Mouse (Mus musculus) inflammation-experienced regulatory T-cells, adult 6 months (primary cell): ENCODE measurements around the gene Ebf1. TPM values are rescaled to one million over a fixed set of nuclear protein-coding genes. Genes with fewer than 3 reads are reported as not detected.

ENCODE experiments used
- ATAC-seq: one replicate; pipeline ENCODE4 v1.8.0; 2017
- polyA plus RNA-seq, 3 experiments: library from polyadenylated mRNA; unstranded; fragments of 100-300 nt; shearing (Covaris generic); gene quantifications; one replicate each; pipeline ENCODE4 v1.2.1; 2017

Gene Ebf1
- polyA plus RNA-seq, 3 experiments from 2014 or later: 0.19 to 1.8 (median 1.8) TPM

- ATAC-seq: no peak
These were observed 88.7 kb downstream of the Ebf1 start for GRCm38 (mm10) chr11:44705811-44706210.

GRCm38 (mm10) chr11:44706386-44706785 lies 89.3 kb downstream of the Ebf1 start:
- no peak for ATAC-seq

DNA sequence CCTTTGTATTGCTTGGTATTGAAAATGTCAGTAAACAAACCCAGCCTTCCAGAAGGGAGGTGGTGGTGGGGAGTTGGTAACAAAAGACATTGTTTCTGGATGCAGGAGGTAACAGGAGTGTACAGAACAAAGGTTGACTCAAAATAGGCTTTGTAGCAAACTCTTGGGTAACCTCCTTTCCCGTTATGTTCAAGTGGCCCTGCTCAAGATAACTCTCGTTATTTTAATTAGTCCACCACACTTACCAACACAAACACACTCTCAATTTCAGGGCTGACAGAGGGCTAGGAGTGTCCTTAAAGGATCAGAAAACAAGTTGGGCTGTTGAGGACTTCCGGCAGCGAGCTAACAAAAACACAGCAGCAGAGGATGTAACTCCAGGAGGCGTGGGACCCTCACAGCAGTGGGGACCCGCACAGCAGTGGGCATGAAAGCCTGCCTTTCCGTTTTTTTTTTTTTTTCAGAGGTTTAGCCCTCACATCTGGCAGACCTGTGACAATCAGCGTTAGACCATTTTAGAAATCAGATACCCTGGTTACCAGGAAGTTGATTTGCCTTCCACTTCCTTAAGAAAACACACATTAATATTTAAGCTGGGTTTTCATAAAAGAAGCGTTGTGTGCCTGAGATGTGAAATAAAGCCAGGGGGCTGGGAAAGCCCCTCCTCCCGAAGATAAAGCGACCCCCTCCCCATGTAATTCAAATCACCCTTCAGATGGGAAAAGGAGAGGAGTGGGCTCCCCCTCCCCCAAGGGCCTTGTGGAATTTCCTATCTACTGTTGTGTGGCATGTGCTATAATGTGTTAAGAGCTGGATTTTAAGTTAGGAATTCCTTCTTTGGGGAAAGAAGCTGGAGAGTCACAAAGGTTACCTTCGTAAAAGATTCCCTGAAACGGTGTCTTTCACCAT lies 90.5 kb downstream of the Ebf1 start:
- ATAC-seq: no peak

GRCm38 (mm10) chr11:44708290-44708685 lies 91.2 kb downstream of the Ebf1 start:
- ATAC-seq: no peak

GRCm38 (mm10) chr11:44709073-44709618 lies 92.0 kb downstream of the Ebf1 start:
- no peak for ATAC-seq

DNA sequence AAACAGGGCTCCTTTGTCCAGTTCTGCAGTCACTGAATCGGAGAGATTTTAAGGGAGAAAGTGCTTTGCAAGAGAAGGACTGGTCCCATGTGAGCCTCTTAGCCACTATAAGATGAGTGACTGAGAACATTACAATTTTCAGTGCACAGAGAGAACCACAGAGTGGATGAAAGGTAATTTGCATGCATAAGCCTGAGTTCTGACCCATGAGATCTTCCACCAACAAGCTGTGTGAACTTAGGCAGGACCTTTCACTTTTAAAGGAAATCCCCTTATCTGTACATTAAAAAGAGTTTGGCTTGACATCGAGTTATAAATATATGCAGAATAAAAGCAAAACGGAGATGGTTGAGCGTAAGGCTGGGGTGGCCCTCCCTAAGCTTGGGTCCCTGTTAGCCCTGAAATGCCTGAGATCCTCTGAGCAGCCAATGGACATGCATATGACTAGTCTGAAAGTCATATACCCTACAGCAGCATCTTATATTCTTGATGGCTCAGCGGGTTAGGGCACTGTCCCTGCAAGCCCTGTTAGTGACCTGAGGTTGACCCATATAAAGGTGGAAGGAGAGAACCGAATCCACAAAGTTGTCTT lies 92.8 kb downstream of the Ebf1 start:
- ATAC-seq: no peak

- no peak for ATAC-seq
These were observed 93.7 kb downstream of the Ebf1 start for GRCm38 (mm10) chr11:44710861-44711260.

DNA sequence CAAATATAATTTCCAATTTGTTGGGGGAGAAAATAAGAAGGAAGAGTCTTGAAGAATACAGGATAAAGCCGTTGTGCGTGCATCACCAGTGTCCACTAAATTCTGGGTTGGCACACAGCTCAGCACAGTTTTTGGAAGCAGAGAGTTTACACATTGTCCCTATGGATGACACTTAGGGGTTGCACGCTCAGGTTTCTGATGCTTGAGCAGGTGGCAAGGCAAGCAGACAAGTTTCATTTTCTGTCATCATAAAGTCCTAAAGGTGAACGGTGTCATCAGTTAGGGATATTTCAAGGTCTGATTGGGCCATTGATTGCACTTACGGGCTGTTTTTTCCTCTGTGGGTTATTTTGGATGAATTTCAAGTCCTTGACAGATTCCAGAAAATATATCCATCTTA lies 97.1 kb downstream of the Ebf1 start:
- ATAC-seq: no peak

GRCm38 (mm10) chr11:44715776-44716175 lies 98.7 kb downstream of the Ebf1 start:
- no peak for ATAC-seq

- no peak for ATAC-seq
These were observed 99.8 kb downstream of the Ebf1 start for GRCm38 (mm10) chr11:44716928-44717327.

GRCm38 (mm10) chr11:44717636-44718035 lies 100.5 kb downstream of the Ebf1 start:
- no peak for ATAC-seq

DNA sequence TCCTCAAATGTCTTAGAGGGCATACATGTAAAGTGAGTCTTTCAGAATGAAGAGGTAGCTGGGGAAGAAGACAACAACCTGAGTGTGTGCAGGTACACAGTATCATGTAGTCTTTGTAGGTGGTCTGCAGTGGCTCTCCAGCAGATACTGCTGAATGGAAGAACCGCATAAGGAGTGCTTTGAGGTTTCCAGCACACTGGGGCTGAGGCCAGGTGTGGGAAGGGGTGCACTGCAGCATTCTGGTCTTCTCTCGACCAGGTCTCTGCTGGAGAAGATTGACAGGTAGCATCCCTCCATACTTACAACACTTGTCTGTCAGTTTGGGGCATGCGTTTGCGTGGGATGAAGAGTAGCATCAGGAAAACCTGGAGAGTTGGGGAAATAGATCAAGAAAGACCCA lies 104.9 kb downstream of the Ebf1 start:
- no peak for ATAC-seq

DNA sequence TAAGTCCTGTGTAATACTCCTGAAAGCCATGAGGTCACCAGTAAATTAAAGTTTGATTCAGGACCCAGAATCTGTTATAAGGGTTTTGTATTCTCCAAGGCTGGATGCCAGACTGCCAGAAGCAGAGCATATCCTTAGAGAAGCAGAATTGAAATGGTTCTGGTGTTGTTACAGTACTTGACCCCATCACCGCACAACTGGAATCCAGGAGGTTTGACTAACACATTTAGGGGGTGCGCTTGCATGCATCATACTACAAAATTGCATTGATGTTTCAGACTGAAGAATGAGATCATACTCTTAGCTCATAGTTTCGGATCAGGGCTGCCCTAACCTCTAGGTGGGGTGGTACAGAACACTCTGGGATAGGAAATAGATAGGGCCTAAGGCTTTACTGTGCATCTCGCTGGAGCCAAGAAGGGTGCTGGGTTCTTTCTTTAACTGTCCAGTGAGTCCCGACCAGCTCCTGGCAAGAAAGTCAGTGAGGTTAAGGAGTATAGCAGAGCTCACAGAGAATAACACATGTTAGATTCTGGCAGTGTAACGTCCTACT lies 106.9 kb downstream of the Ebf1 start:
- ATAC-seq: no peak

DNA sequence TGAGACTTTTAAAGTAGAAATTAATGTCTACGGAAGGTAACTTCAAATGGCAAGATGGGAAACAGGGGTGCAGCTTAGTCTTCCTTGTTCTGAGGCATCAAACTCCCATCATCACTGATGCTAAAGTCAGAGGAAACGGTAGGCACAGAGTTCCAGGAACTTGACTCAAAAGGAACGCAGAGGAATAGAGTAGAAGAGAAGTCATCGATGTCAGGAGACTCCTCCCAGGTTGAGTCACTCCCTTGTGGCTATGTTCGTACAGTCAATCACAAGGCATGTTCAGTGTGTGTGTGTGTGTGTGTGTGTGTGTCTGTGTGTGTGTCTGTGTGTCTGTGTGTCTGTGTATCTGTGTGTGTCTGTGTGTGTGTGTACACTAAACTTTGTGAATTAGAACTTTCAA lies 108.6 kb downstream of the Ebf1 start:
- no peak for ATAC-seq

GRCm38 (mm10) chr11:44727376-44727775 lies 110.3 kb downstream of the Ebf1 start:
- no peak for ATAC-seq

DNA sequence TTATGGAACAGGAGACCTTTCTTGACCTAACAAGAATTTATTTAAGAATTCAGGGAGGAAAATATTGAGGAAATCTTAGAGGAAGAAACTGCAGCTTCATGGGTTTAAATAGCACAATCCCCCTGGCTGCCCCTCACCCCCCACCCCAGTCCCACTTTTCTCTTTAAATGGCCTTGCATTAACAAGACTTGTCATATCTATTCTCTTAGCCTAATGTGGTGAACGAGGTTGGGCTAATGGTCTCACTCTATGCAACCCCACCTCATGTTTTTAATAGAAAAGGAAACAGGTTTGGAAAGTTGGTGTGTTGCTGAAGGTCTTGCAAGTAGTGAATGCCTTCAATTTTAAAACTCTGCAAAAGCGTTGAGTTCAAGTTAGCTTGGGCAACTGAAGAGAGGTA lies 110.7 kb downstream of the Ebf1 start:
- ATAC-seq: no peak

DNA sequence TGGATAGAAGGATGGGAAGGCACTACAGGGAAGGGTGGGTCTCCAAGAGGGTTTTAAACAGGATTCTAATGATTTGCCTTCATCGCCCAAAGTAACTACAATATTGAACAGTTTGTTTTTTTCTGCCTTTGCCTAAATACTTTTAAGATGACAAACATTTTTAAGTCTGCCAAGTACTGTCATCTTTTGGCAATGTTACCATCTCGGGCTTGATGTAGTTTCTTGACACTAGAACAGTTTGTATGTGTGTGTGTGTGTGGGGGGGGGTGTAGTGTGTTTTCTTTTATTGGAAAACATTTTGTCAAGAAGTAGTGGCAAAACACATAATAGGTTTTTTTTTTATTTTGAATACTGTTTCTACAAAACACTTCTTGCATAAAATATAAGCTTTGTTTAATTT lies 111.2 kb downstream of the Ebf1 start:
- no peak for ATAC-seq

DNA sequence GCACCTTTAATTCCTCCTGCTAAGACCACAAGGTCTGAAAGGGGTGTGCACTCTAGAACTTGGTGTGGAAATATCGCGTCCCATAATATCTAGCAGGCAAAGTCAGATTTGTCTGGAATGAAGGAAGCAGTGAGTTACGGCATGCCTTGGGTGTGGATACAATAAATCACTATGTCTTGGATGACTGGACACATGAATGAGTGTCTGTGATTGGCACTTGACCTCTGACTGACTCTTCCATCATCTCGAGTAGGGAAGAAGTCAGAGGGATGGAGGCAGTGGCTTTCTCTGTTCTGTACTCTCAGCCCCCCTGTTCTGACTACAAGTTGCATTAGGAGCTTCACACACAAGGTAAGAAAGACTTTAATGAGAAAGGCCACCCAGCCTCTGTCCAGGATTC lies 112.8 kb downstream of the Ebf1 start:
- ATAC-seq: no peak

DNA sequence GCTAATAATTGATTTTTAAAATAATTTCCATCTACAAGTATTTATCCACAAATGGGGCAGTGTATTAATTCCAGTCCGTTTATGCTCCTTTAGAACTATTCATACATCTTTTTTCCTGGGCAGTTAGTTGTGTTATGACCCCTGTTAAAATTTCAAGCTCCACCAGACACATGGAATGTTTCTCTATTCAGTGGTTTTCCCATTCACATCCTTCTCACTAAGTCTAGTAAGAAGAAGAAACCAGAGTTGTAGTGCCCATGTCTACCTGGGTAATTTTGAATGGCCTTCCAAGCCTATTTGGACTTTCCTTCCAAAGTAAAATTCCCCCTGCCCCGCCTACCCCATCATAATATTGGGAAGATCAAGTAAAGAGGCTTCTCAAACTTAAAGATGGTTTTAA lies 114.6 kb downstream of the Ebf1 start:
- ATAC-seq: no peak

DNA sequence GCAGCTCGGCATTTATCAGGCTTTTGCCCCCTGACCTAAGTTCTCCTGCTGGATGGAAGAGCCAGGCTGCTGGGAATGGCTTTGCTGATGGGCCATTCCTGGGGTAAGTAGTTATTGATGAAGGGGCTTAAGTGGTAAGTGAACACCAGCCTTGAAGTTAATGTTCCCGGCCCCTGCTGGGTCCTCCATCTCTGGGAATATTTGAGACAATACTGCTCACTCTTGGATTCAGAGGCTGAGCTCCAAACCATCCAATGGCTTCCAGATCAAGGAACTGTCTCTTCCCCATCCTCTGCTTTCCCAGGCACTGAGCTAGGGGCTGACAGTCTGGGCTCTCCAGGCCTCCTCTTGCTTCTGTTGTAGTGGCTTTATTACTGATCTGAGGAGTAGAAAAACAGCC lies 116.2 kb downstream of the Ebf1 start:
- no peak for ATAC-seq

GRCm38 (mm10) chr11:44738046-44738445 lies 120.9 kb downstream of the Ebf1 start:
- no peak for ATAC-seq

DNA sequence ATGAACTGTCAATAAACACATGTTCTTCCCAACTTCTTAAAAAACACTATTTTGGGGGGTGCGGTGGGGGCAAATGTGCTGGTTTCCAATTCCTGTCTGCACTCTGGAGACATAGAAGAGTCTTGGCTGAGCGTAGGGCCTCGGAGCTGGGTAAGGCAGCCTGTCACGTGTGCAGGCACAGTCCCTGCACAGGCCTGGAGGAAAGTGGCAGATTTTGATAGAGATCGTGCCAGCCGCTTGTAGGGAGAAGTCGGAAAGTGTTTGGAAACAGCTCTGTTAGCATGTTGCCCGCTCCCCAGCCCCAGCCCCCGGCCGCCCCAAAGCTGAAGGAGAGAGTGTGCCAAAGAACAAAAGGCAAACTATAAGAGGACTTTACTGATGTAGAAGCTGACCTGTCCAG lies 121.7 kb downstream of the Ebf1 start:
- no peak for ATAC-seq

DNA sequence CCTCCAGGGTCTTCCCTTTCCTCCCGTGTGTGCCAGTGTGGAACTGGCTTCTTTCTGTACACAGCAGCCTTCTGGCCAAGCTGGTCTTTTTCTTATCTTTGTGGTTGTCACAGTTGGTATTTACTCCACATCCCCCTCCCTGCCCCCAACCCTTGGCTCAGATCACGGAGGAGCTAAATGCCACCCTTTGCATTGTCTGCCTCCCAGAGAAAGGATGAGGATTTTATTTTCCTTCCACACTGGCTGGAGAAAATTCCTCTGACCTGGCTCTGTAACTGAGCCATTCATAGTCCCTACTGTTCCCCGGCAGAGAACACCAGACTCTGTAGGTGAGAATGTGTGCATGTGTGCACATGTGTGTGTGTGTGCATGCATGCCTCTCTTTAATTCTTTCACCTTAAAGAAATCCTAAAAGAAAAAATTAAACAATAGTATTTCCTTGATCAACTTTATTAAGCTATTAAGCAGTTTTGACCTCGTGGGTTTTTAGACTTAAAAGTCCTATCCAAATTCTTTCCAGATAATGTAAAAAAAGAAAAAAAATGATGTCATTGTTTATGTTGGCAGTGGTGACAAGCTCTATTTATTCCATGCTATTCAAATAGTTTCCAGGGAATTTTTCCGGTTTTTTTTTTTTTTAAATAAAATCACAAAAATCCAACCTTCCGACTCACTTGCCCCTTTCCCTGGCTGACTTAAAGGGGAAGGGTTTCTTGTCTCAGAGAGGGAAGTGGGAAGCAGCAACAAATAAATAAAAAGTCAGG lies 123.3 kb downstream of the Ebf1 start:
- no peak for ATAC-seq
